Mouse (Mus musculus): ENCODE data around the gene Phtf2.

Gene Phtf2

DNA sequence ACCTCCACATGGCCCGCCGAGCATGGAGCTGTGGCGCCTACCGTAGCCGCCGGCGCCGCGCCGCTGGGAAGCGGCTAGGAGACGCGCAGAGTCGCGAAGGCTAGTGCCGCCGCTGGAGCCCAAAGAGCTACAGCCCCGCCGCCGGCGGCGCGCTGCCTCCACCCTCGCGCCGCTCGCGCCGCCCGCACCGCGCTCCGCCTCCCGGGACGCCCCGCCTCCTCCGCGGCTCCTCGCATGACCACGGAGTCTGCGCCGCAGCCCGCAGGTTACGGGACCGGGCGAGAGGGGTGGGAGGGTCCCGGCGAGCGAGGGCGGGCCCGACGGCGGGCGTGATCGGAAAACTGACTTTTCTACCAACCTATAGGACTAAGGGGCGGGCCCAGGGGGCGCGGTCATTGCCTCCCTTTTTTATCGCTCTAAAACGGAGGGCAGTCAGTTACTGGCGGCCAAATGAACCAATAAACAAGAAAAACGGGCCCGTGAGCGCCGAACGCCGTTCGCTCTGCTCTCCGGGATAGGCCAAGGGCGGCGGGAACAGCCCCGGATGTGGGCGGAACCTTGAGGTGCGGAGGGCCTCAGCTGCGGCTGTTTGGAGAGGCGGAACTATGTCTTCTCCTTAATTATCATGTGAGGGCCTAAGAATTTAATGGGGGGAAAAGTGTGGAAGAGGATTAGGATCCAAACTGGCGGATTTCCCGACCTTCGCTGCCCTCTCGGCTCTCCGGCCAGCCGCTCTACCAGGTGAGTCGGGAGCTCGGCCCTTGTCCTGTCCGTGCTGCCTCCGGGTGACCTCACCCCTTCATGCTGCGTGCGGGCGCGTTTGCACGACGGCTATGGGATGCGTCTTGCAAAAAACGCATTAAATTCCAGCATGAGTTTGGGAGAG is at the start of gene Phtf2, which contains the start of gene Tmem60:
Gene Phtf2 (minus strand): TSS at position 210 of the 886 bp plus-strand sequence.
Gene Tmem60 (plus strand): TSS at position 277 of the 886 bp plus-strand sequence.
- DNase-seq (ENCODE audit: low read depth), result peak; percentile 99

DNA sequence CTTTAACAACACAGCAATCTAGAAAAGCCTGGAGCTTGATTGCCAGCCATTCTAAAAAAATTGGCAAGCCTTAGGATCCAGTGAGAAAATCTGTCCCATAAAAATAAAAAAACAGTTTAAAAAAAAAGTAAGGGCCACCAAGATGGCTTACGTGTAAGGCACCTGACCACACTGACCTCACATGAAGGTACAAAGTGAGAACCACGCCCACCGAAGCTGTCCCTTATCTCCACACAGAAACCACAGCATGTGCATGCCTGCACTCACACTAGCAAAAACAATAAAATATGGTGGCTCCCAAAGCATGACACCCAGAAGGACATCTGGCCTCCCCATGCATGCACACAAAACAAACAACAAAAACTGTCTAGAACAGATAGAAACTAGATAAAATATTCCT is 49.4 kb upstream of the Phtf2 start:
- no peak for DNase-seq (ENCODE audit: low read depth)

GRCm38 (mm10) chr5:20930430-20930829 is 48.5 kb upstream of the Phtf2 start:
- no peak for DNase-seq (ENCODE audit: low read depth)

- DNase-seq (ENCODE audit: low read depth), result no peak
Observed at GRCm38 (mm10) chr5:20929669-20930151, 47.8 kb upstream of the Phtf2 start.

- no peak for DNase-seq (ENCODE audit: low read depth)
Observed at GRCm38 (mm10) chr5:20925451-20925850, 43.5 kb upstream of the Phtf2 start.

DNA sequence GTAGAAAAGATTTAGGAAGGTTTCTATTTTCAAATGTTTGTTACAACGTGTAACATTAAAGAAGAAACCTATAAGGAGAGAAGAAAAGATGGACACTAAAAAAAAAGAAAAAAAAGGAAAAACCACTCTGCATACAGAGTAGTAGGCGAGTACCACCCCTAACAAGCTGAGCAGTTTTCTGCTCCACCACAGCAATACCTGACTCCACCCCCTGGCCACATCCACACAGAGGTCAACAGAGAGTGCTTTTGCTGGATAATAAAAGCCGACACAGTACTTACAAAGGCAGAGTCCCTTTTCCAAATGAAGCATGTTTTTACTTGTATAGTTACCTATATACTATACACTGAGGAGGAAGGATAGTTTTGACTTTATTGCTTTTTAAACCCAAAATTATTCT is 42.7 kb upstream of the Phtf2 start:
- DNase-seq (ENCODE audit: low read depth), result no peak

GRCm38 (mm10) chr5:20919566-20919965 is 37.6 kb upstream of the Phtf2 start:
- no peak for DNase-seq (ENCODE audit: low read depth)

- no peak for DNase-seq (ENCODE audit: low read depth)
Observed at GRCm38 (mm10) chr5:20918967-20919366, 37.0 kb upstream of the Phtf2 start.

GRCm38 (mm10) chr5:20913372-20914275 is 31.7 kb upstream of the Phtf2 start:
- peak; percentile 31 for DNase-seq (ENCODE audit: low read depth)

DNA sequence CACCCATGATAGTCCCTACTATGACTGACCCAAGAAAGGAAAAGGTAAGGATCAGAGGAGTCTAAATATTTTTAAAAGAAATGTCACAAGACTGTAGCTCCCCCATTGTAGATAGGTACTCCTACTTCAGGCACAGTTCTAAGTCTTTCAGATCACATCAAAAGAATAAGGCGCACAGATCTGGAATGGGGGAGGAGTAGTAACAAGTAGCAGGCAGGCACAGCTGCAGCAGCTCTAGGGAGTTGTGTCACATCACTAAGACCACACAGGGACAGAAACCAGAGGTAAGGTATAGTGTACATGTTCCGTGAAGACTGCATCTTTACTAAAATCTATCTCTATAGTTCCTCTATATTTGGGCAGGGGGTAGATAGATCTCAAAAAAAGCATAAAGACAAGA is 29.8 kb upstream of the Phtf2 start:
- DNase-seq (ENCODE audit: low read depth), result no peak

DNA sequence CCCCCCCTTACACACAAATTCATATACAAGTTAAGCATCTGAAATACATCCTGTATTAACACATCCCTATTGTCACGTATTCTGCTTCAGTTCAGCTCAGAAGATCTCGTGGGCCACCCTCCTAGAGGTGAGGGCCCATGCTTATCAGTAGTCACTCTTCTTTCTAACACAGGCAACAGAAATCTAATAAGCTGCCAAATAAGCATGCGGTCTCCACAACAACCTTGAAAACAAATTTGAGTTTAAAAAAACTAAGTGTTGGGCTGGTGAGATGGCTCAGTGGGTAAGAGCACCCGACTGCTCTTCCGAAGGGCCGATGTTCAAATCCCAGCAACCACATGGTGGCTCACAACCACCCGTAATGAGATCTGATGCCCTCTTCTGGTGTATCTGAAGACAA is 24.3 kb upstream of the Phtf2 start:
- no peak for DNase-seq (ENCODE audit: low read depth)

DNA sequence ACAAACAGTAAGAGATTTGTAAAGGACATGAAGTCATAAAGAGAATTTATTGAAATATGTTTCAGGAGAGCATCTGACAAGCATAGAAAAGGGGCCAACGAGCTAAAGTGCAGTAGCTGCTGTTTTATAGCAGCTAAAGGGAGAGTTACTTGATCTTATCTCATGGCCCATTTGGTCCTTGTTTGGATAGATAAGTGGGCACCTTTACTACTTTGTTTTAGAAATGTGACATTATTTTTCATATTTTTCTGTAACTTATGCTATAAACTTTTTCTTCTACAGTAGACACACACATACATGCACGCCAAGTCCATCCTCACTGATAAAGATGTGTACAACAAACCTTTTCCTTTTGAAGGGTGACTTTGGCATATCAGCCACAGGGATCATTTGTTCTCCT is 23.5 kb upstream of the Phtf2 start:
- no peak for DNase-seq (ENCODE audit: low read depth)

- DNase-seq (ENCODE audit: low read depth), result no peak
Observed at GRCm38 (mm10) chr5:20904647-20905046, 22.7 kb upstream of the Phtf2 start.

DNA sequence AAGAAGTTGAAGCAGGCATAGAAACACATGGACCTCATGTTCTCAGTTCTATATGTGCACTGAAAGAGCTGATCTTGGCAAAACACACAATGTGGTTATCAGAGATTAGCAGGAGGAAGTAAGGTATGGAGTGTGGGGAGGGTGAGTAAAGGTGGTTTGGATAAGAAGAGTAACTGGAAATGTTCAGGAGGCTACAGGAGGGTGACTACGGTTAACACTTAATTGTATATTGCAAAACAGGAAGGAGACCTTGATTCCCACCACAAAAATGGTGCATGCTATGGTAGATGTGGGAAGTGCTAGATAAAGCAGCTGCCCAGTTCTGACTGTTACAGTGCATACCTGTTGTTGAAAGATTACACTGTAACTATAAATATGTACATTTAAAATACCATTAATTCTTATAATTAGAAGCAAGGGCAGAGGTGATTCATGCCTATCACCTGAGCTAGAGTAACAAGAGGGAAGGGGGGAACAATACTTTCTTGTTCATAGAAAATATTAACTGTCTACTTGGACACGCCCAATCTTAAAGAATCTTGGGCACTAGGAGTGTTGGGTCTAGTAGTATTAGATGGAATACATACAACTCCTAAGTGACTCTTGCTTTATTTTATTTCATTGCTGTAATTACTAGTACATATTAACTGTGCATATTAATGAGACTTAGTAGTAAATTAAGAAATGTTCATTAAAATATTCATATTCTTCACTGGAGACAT is 15.7 kb upstream of the Phtf2 start:
- no peak for DNase-seq (ENCODE audit: low read depth)

GRCm38 (mm10) chr5:20884036-20884620 is 2.2 kb upstream of the Phtf2 start:
- no peak for DNase-seq (ENCODE audit: low read depth)

DNA sequence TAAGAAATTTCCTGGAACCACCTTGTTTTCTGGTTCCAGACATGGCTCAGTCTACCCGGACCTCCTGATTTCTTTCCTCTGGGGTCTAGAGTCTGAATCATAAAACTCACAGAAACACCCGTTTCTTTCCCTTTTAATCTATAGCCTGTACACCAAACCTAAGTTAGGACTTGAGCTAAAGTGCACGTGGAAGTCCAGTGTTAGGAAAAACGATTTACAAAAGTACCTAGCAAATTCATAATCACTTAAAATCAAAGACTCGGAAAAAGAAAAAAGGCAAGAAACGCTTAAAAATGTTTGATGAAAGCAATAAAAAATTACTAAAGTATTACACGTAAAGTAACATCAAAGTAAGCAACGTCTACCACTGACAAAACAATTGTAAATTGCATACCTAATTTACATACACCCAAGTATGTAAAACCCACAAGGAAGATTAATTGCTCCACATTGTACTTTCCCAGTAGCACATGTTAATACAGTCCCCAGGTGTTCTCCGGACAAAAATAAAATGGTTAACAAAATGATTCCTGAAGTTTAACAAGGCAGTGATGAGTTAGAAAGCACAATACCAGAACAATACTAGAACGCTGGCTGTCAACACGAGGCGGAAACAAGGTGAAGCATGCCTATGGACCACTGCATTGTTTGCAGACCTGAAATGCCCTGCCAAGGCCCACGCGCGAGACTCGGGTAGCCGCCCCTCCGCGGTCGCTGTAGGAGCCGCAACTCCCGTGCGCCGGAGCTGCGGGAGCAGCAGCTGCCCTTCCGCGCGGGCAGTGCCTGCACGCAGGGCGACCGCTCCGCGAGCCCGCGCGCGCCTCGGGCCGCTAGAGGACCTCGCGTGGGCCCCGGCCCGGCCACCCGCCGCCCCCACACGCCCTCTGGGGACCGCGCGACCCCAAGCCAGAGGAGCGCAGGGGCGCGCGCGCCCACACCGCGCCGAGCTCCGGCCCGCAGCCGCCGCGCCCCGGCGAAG is 838 bp downstream of the Phtf2 start:
- DNase-seq (ENCODE audit: low read depth), result no peak

DNA sequence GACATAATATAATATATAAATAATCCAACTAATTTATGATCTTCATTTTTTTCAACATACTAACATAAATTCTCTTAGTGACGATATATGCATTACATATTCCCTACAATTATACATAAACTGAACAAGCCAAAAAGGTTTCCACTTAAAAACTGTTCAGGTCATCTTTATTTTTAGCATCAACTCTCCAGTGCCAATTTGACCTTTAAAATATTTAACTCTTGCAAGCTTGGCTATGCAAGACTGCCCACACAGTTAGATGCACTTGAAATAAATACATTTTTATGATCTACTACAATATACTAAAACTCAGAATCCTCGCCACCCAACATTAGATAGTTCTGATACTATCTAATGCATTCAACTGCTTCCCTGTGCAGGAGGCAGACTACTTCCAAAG is 1.5 kb downstream of the Phtf2 start:
- no peak for DNase-seq (ENCODE audit: low read depth)

GRCm38 (mm10) chr5:20876934-20877426 is 4.9 kb downstream of the Phtf2 start:
- DNase-seq (ENCODE audit: low read depth), result no peak

GRCm38 (mm10) chr5:20873146-20873545 is 8.8 kb downstream of the Phtf2 start:
- no peak for DNase-seq (ENCODE audit: low read depth)

- DNase-seq (ENCODE audit: low read depth), result no peak
Observed at GRCm38 (mm10) chr5:20865193-20865755, 16.6 kb downstream of the Phtf2 start.
